Mouse (Mus musculus) liver, embryonic 15.5 days (tissue): ENCODE measurements around the gene Hbq1b. TPM values are rescaled to one million over a fixed set of nuclear protein-coding genes. Genes with fewer than 3 reads are reported as not detected.
"Not testable (repeated sequence)": the region's sequence is repeated elsewhere in the genome, so short reads cannot be mapped to it uniquely, and the experiment has no call there.

Experiments used
- ATAC-seq: fragments of 200-750 bp; cut with Nextera tagmentation; 2 replicates; pipeline ENCODE4 v1.8.0; 2017; ENCODE audit warnings: moderate number of reproducible peaks, mild to moderate bottlenecking, moderate library complexity; ENCODE audit not compliant: insufficient read depth
- H3K27ac ChIP-seq: fragments of 300-500 bp; sonication (generic); replicated peaks from 2 replicates; pipeline ENCODE4 v1.5.1; 2015; ENCODE audit warnings: mild to moderate bottlenecking, inconsistent platforms
- H3K27me3 ChIP-seq: fragments of 300-500 bp; sonication (generic); 2 replicates; pipeline ENCODE4 v1.6.1; 2015; ENCODE audit warnings: mild to moderate bottlenecking, inconsistent platforms
- H3K36me3 ChIP-seq: fragments of 300-500 bp; sonication (generic); replicated peaks from 2 replicates; pipeline ENCODE4 v1.6.1; 2015; ENCODE audit warnings: moderate library complexity, mild to moderate bottlenecking, inconsistent platforms
- H3K4me1 ChIP-seq: fragments of 300-500 bp; sonication (generic); replicated peaks from 2 replicates; pipeline ENCODE4 v1.6.1; 2015; ENCODE audit warnings: inconsistent platforms
- H3K4me2 ChIP-seq: fragments of 300-500 bp; sonication (generic); 2 replicates; pipeline ENCODE4 v1.6.1; 2015; ENCODE audit warnings: moderate library complexity, mild to moderate bottlenecking, inconsistent platforms
- H3K4me3 ChIP-seq: fragments of 300-500 bp; sonication (generic); replicated peaks from 2 replicates; pipeline ENCODE4 v1.5.1; 2015; ENCODE audit warnings: mild to moderate bottlenecking, inconsistent platforms
- H3K9ac ChIP-seq: fragments of 300-500 bp; sonication (generic); 2 replicates; pipeline ENCODE4 v1.6.1; 2015; ENCODE audit warnings: moderate library complexity, mild to moderate bottlenecking, inconsistent platforms
- H3K9me3 ChIP-seq: fragments of 300-500 bp; sonication (generic); replicated peaks from 2 replicates; pipeline ENCODE4 v1.6.1; 2016; ENCODE audit warnings: inconsistent platforms
- WGBS: fragments of 180-500 bp; shearing (Covaris S2); methylation state at CpG from one replicate; pipeline ENCODE4 v1.1.7; 2015; ENCODE audit warnings: mixed read lengths; ENCODE audit not compliant: insufficient replicate concordance; 5-methylcytosine and 5-hydroxymethylcytosine counted together
- polyA plus RNA-seq: library from polyadenylated mRNA; unstranded; fragments of >200 nt; fragmentation: Nextera tagmentation; extraction: Ambion mirVana; gene quantifications from 2 replicates; pipeline ENCODE4 v1.2.1, GENCODE M21; 2015

The Hbq1b gene
- polyA plus RNA-seq, 1 experiment from 2014 or later: 151 TPM

DNA sequence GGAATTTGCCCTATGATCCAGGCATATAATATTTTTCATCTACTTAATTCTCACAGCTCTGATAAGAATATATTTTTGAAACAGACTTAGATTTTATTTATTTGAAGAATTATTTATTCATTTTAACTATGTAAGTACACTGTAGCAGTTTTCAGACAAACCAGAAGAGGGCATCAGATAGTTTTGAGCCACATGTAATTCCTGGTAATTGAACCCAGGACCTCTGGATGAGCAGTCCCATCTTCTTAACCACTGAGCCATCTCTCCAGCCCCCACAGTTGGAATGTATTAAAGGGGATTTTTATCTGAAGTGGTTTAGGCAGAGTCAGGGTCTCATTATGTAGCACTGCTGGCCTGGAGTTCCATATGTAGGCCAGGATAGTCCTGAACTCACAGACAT, 878 bp upstream of the Hbq1b start:
- Histone ChIP-seq H3K36me3 (peaks cover 22% of the 10 kb centered on the region), H3K4me2 (peak overlapping the region; percentile 70), H3K4me1 (peaks cover 45% of the 10 kb centered on the region), H3K4me3 (peak overlapping the region; percentile 64), H3K9ac (peak overlapping the region; percentile 79; the same call in 1 of the 2 replicates), H3K27ac (peak overlapping the region; percentile 98)
- not testable (repeated sequence) for H3K27me3 ChIP-seq, H3K9me3 ChIP-seq
- ATAC-seq: 0 out of 2 replicates have a peak, but pooled peaks have one; percentile 0

GRCm38 (mm10) chr11:32287493-32287825, 694 bp downstream of the Hbq1b start:
- WGBS: 54% methylated on average over 9 of the region's 9 CpGs
- no peak for ATAC-seq
- Histone ChIP-seq H3K27ac (peak overlapping the region; percentile 98), H3K4me3 (peak overlapping the region; percentile 64), H3K36me3 (peaks cover 31% of the 10 kb centered on the region), H3K4me2 (peak overlapping the region; percentile 70), H3K4me1 (peaks cover 46% of the 10 kb centered on the region), H3K9ac (peak overlapping the region; percentile 79), H3K27me3 (no peaks in the 10 kb centered on the region), H3K9me3 (no peaks in the 10 kb centered on the region)

DNA sequence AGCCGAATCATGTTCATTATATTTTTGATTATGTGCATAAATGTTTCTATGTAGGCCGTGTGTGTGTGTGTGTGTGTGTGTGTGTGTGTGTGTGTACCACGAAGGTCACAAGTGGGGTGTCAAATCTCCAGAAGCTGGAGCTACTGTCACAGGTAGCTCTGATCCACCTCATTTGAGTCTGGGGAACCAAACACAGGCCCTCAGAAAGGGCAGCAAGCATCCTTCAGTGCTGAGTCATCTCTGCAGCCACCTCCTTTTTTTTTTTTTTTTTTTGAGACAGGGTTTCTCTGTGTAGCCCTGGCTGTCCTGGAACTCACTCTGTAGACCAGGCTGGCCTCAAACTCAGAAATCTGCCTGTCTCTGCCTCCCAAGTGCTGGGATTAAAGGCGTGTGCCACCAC, 6.1 kb downstream of the Hbq1b start:
- H3K27me3 ChIP-seq, ATAC-seq, H3K9me3 ChIP-seq: not testable (repeated sequence)
- H3K4me2 ChIP-seq: peak overlapping the region; percentile 70
- H3K36me3 ChIP-seq: peaks cover 40% of the 10 kb centered on the region
- WGBS: 55% methylated on average over 4 of the region's 4 CpGs
- H3K9ac ChIP-seq: peak overlapping the region; percentile 67
- peak overlapping the region; percentile 98 for H3K27ac ChIP-seq
- H3K4me1 ChIP-seq: peaks cover 70% of the 10 kb centered on the region
- H3K4me3 ChIP-seq: peak overlapping the region; percentile 30

GRCm38 (mm10) chr11:32293479-32293878, 6.7 kb downstream of the Hbq1b start:
- Histone ChIP-seq H3K36me3 (peaks cover 38% of the 10 kb centered on the region), H3K4me1 (peaks cover 67% of the 10 kb centered on the region), H3K9ac (peak overlapping the region; percentile 70), H3K4me3 (peak overlapping the region; percentile 49), H3K27ac (peak overlapping the region; percentile 98), H3K4me2 (peak overlapping the region; percentile 70)
- 0 out of 2 replicates have a peak, but pooled peaks have one; percentile 8 for ATAC-seq
- not testable (repeated sequence) for H3K27me3 ChIP-seq, H3K9me3 ChIP-seq
- 32% methylated on average over 3 of the region's 3 CpGs for WGBS

GRCm38 (mm10) chr11:32296203-32296602, 9.4 kb downstream of the Hbq1b start, which contains the start of gene Hba-a2:
TSS of gene Hba-a2 (plus strand) at chr11:32296489.
- not testable (repeated sequence) for H3K9me3 ChIP-seq, H3K27me3 ChIP-seq
- WGBS: no CpG with 5 or more reads among the region's 4 CpGs
- peaks cover 23% of the 10 kb centered on the region; the same call in 1 of the 2 replicates for H3K36me3 ChIP-seq
- ATAC-seq: peak; percentile 77
- H3K9ac ChIP-seq: peak within 1 kb of the TSS; percentile 70
- peaks cover 53% of the 10 kb centered on the region for H3K4me1 ChIP-seq
- H3K27ac ChIP-seq: peak within 1 kb of the TSS; percentile 98
- peak within 1 kb of the TSS; percentile 58 for H3K4me3 ChIP-seq
- peak within 1 kb of the TSS; percentile 70 for H3K4me2 ChIP-seq

- Histone ChIP-seq H3K27me3 (peaks cover 21% of the 10 kb centered on the region), H3K36me3 (peaks cover 30% of the 10 kb centered on the region), H3K4me1 (peaks cover 47% of the 10 kb centered on the region), H3K4me2 (peak overlapping the region; percentile 47), H3K4me3 (peak overlapping the region; percentile 58), H3K27ac (peak overlapping the region; percentile 95), H3K9ac (peak overlapping the region; percentile 57)
- 10% methylated on average over 2 of the region's 2 CpGs for WGBS
- not testable (repeated sequence) for H3K9me3 ChIP-seq
- peak; percentile 6 for ATAC-seq
Observed at GRCm38 (mm10) chr11:32297417-32297816, 10.7 kb downstream of the Hbq1b start.

GRCm38 (mm10) chr11:32297866-32298531, 11.2 kb downstream of the Hbq1b start:
- Histone ChIP-seq H3K4me2 (peak overlapping the region; percentile 47), H3K27me3 (peaks cover 25% of the 10 kb centered on the region), H3K36me3 (peaks cover 36% of the 10 kb centered on the region), H3K27ac (peak overlapping the region; percentile 95), H3K9me3 (no peaks in the 10 kb centered on the region), H3K9ac (0 out of 2 replicates have a peak overlapping the region, but pooled peaks have one; percentile 43), H3K4me3 (peak overlapping the region; percentile 58), H3K4me1 (peaks cover 48% of the 10 kb centered on the region)
- ATAC-seq: peak; percentile 34
- 65% methylated on average over 1 of the region's 1 CpGs for WGBS

- Histone ChIP-seq H3K9ac (no peak overlapping the region), H3K36me3 (peaks cover 40% of the 10 kb centered on the region)
Observed at GRCm38 (mm10) chr11:32298532-32298918, 11.8 kb downstream of the Hbq1b start.

DNA sequence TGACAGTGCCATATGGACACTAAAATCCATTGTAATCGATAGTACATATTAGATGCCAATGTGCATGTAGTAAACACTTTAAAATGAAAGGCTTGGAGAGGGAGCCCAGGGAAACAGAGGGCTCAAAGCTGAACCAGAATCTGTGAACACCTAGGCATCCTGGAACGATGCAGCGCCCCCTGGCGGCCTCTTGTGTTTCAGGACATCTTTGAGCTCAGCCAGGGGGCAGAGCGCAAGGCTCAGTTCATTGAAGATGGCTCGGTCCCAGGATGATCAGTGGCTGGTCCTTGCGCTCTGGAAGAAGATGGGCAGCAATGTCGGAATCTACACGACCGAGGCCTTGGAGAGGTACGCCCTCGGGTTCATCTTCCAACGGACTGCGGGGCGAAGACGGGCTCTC, 13.1 kb downstream of the Hbq1b start, which contains the start of gene Hbq1a:
Gene Hbq1a (plus strand): TSS at position 205 of the 400 bp plus-strand sequence.
- H3K4me2 ChIP-seq: peak within 1 kb of the TSS; percentile 68
- H3K4me1 ChIP-seq: peaks cover 32% of the 10 kb centered on the region
- H3K36me3 ChIP-seq: peaks cover 37% of the 10 kb centered on the region
- peaks cover 36% of the 10 kb centered on the region for H3K27me3 ChIP-seq
- H3K4me3 ChIP-seq: peak within 1 kb of the TSS; percentile 53
- not testable (repeated sequence) for ATAC-seq, H3K9me3 ChIP-seq
- H3K9ac ChIP-seq: peak within 1 kb of the TSS; percentile 54
- peak within 1 kb of the TSS; percentile 88 for H3K27ac ChIP-seq
- 7% methylated on average over 16 of the region's 16 CpGs for WGBS

More at GRCm38 (mm10) chr11:32298532-32298918, 11.8 kb downstream of the Hbq1b start:
- H3K27ac ChIP-seq: peak overlapping the region; percentile 95
- peak overlapping the region; percentile 58 for H3K4me3 ChIP-seq
- no peak for ATAC-seq
- 91% methylated on average over 2 of the region's 2 CpGs for WGBS
- H3K4me2 ChIP-seq: peak overlapping the region; percentile 47
- H3K27me3 ChIP-seq: peaks cover 28% of the 10 kb centered on the region
- H3K4me1 ChIP-seq: peaks cover 46% of the 10 kb centered on the region
- H3K9me3 ChIP-seq: no peaks in the 10 kb centered on the region

GRCm38 (mm10) chr11:32300279-32301267, 13.8 kb downstream of the Hbq1b start:
- Histone ChIP-seq H3K9ac (peak overlapping the region; percentile 54), H3K4me2 (peak overlapping the region; percentile 68), H3K9me3 (no peaks in the 10 kb centered on the region), H3K27me3 (peaks cover 36% of the 10 kb centered on the region), H3K36me3 (peaks cover 35% of the 10 kb centered on the region), H3K4me1 (peaks cover 25% of the 10 kb centered on the region), H3K27ac (peak overlapping the region; percentile 88), H3K4me3 (peak overlapping the region; percentile 53)
- WGBS: 47% methylated on average over 16 of the region's 17 CpGs
- no peak for ATAC-seq

DNA sequence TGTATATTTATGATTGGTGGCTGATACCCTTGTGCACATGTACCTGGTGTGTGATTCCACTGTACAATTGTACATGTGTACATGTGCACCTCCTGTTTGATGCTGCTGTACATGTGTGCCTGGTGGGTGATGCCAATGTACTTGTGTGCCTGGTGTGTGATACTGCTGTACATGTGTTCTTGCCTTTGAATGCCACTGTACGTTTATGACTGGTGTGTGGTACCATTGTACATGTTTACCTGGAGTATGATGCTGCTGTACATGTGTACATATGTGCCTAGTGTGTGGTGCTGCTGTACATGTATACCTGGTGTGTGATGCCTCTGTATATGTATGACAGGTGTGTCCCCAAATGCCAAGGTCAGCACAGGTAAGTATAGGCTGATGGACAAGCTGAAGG, 14.7 kb downstream of the Hbq1b start:
- H3K4me2 ChIP-seq: peak overlapping the region; percentile 68
- peaks cover 28% of the 10 kb centered on the region for H3K4me1 ChIP-seq
- H3K9ac ChIP-seq: no peak overlapping the region
- ATAC-seq: no peak
- H3K36me3 ChIP-seq: peaks cover 35% of the 10 kb centered on the region
- 0 out of 2 replicates have a peak overlapping the region, but pooled peaks have one; percentile 88 for H3K27ac ChIP-seq
- no peaks in the 10 kb centered on the region for H3K9me3 ChIP-seq
- H3K27me3 ChIP-seq: peaks cover 36% of the 10 kb centered on the region
- 80% methylated on average over 1 of the region's 1 CpGs for WGBS
- H3K4me3 ChIP-seq: peak overlapping the region; percentile 53
